Mouse (Mus musculus) MEL (cell line): ENCODE measurements around the gene Arhgef3.

Experiments used
- CTCF ChIP-seq, 3 experiments: IDR thresholded peaks in 2 of 3; conservative IDR thresholded peaks in 1 of 3; 2 replicates each; pipeline ENCODE4 v1.5.1; 2011 to 2012; ENCODE audit warnings: low read length in 3 of 3, low read depth in 2 of 3, mild to moderate bottlenecking in 2 of 3, improper control_type of control experiment in 1 of 3, inconsistent platforms in 1 of 3, mixed read lengths in 1 of 3, moderate library complexity in 1 of 3; ENCODE audit not compliant: control insufficient read depth in 1 of 3, insufficient read depth in 1 of 3, poor library complexity in 1 of 3, severe bottlenecking in 1 of 3
- ELF1 ChIP-seq: IDR thresholded peaks from 2 replicates; pipeline ENCODE4 v1.6.1; 2014; ENCODE audit warnings: low read depth, mild to moderate bottlenecking, inconsistent platforms, low read length, improper control_type of control experiment, moderate library complexity
- GATA1 ChIP-seq: IDR thresholded peaks from 2 replicates; pipeline ENCODE4 v1.6.1; 2011; ENCODE audit warnings: low read depth, low read length, improper control_type of control experiment
- HCFC1 ChIP-seq: IDR thresholded peaks from 2 replicates; pipeline ENCODE4 v1.6.1; 2012; ENCODE audit warnings: low read depth, mild to moderate bottlenecking, inconsistent platforms, low read length, improper control_type of control experiment, moderate library complexity
- MAFK ChIP-seq: IDR thresholded peaks from 2 replicates; pipeline ENCODE4 v1.6.1; 2011; ENCODE audit warnings: low read depth, mild to moderate bottlenecking, low read length, improper control_type of control experiment, borderline replicate concordance
- MAX ChIP-seq: IDR thresholded peaks from 2 replicates; pipeline ENCODE4 v1.6.1; 2011; ENCODE audit warnings: low read length, improper control_type of control experiment
- MAZ ChIP-seq: IDR thresholded peaks from 2 replicates; pipeline ENCODE4 v1.6.1; 2012; ENCODE audit warnings: low read depth, mild to moderate bottlenecking, inconsistent platforms, low read length, improper control_type of control experiment
- NELFE ChIP-seq: IDR thresholded peaks from 2 replicates; pipeline ENCODE4 v1.6.1; 2011; ENCODE audit warnings: low read depth, low read length, improper control_type of control experiment
- POLR2AphosphoS5 ChIP-seq: IDR thresholded peaks from 2 replicates; pipeline ENCODE4 v1.6.1; 2012; ENCODE audit warnings: low read depth, borderline replicate concordance, mild to moderate bottlenecking, inconsistent platforms, low read length, moderate library complexity, mixed read lengths
- SMC3 ChIP-seq: IDR thresholded peaks from 2 replicates; pipeline ENCODE4 v1.6.1; 2011; ENCODE audit warnings: low read depth, low read length, improper control_type of control experiment
- TBP ChIP-seq: IDR thresholded peaks from 2 replicates; pipeline ENCODE4 v1.8.0; 2011; ENCODE audit warnings: low read depth, low read length, improper control_type of control experiment
- TCF12 ChIP-seq: IDR thresholded peaks from 2 replicates; pipeline ENCODE4 v1.6.1; 2014; ENCODE audit warnings: low read depth, mild to moderate bottlenecking, inconsistent platforms, low read length, improper control_type of control experiment, moderate library complexity
- USF1 ChIP-seq: IDR thresholded peaks from 2 replicates; pipeline ENCODE4 v1.6.1; 2014; ENCODE audit warnings: low read depth, mild to moderate bottlenecking, inconsistent platforms, low read length, improper control_type of control experiment, moderate library complexity
- ZNF384 ChIP-seq: IDR thresholded peaks from 2 replicates; pipeline ENCODE4 v1.6.1; 2012; ENCODE audit warnings: low read depth, mild to moderate bottlenecking, inconsistent platforms, low read length, improper control_type of control experiment

- TF ChIP-seq USF1 (no peak), CTCF (IDR thresholded peaks at IDR 0.05 in 2 of 3, conservative IDR thresholded peaks at IDR 0.05 in 1 of 3; ENCODE audit: control insufficient read depth in 1 of 3, insufficient read depth in 1 of 3, low read depth in 2 of 3, low read length in 3 of 3, poor library complexity in 1 of 3, severe bottlenecking in 1 of 3) (no peak), TBP (no peak), TCF12 (no peak), NELFE (no peak), MAFK (no peak), ELF1 (no peak), ZNF384 (no peak), GATA1 (no peak), POLR2AphosphoS5 (no peak), MAX (no peak), MAZ (no peak), SMC3 (no peak), HCFC1 (no peak)
Observed at GRCm38 (mm10) chr14:27156032-27156431, 41.3 kb downstream of the Arhgef3 start.
